Mouse (Mus musculus) embryonic fibroblast, embryonic 13.5 days (primary cell): ENCODE data around the gene Mad2l2.

Experiments used
- CTCF ChIP-seq: IDR thresholded peaks from 2 replicates; pipeline ENCODE4 v1.5.1; 2011; ENCODE audit warnings: mild to moderate bottlenecking, control low read depth, low read length, moderate library complexity, borderline replicate concordance; ENCODE audit not compliant: insufficient read depth
- POLR2A ChIP-seq: IDR thresholded peaks from 2 replicates; pipeline ENCODE4 v1.6.1; 2011; ENCODE audit warnings: low read depth, mild to moderate bottlenecking, control low read depth, low read length, moderate library complexity

- TF ChIP-seq CTCF: peak; percentile 37; the same call in 1 of the 2 replicates
- no peak for TF ChIP-seq POLR2A
Observed at GRCm38 (mm10) chr4:148101801-148102527, 28.2 kb upstream of the Mad2l2 start.
